Mouse (Mus musculus) MEL-GATA-1-ER (cell line): Measurements from ENCODE around the gene Ppp1r1a.

Source experiments
- DNase-seq: peaks from one replicate; pipeline ENCODE4 v3.0.0-alpha.2; 2012; ENCODE audit warnings: low read depth; ENCODE audit errors: extremely low read depth

Ppp1r1a gene

DNA sequence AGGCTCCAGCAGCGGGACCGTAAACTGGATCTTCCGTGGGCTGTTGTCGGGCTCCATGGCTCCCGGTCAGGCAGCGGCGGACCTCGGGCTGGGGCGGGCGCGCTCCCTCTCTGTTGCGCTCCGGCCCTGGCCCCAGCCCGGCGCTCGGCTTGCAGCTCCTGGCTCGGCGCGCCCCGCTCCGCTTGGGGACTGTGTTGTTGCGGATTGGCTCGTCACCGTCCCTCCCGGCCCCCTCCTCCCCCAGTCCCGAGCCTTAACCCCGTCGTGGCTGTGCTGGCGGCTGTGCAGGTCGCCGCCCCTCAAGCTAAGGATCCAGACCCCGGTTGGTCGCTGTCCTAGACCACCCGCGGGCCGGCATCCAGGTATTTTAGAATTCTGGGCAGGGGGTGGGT, at the start of gene Ppp1r1a:
Gene Ppp1r1a (minus strand): TSS at position 182 of the 392 bp plus-strand sequence.
- no peak for DNase-seq

DNA sequence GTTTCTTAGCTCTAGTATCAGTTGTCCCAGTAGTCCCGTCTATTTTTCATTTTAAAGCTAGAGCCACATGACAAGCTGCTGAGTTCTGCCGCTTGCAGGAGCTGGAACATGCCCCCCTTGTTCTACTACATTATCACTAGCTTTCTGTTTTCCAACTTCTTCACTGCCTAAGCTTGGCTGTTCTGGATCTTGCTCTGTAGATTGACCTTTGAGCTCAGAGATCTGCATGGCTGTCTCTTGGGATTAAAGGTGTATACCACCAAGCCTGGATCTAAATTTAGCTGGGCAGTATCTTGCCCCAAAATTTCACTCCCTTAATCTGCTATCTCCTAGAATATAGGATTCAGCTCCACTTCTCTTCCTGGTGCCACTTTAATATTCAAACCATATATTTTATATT, 48.1 kb upstream of the Ppp1r1a start:
- DNase-seq = no peak

DNA sequence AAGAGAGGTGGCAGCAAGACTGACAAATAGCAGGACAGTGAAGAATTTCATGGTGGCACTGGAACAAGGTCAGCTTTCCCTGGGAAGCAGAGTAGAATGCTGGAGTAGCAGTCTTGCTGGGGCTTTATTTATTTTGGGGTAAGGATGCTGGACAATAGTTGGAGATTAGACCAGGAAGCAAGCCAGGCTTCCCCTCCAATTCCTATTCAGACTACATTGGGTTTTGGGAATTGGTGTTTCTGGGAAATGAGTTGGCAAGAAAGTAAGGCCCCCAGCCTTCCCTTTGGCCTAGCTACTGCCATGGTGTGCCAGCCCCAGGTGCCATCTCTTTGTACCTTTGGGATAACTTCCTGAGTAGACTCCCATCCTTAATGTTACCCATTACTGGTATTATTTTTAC, 27.2 kb upstream of the Ppp1r1a start, which contains the start of gene Glycam1:
Gene Glycam1 (minus strand): TSS at position 101 of the 400 bp plus-strand sequence.
- DNase-seq = no peak

DNA sequence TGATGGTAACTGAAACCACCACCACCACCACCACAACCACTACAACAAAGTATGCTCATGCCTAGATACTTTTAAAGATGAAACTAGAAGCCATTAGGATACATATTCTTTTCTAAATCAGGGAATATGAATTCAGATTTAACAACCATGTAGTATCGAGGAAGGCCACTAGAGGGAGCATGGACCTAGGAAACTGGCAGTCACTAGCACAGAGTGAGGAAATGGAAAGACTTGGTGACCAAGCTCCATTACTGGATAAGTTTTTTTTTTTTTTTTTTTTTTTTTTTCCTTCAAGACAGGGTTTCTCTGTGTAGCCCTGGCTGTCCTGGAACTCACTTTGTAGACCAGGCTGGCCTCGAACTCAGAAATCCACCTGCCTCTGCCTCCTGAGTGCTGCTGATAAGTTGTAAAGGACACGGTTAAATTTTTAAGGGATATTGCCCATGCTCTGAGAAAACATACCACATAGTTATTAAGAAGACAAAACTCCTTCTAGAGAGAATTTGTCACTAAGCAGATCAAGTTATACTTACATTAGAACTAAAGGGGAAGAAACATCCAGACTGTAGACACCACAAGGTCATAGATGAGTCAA, 14.4 kb upstream of the Ppp1r1a start:
- peak; percentile 12 for DNase-seq

DNA sequence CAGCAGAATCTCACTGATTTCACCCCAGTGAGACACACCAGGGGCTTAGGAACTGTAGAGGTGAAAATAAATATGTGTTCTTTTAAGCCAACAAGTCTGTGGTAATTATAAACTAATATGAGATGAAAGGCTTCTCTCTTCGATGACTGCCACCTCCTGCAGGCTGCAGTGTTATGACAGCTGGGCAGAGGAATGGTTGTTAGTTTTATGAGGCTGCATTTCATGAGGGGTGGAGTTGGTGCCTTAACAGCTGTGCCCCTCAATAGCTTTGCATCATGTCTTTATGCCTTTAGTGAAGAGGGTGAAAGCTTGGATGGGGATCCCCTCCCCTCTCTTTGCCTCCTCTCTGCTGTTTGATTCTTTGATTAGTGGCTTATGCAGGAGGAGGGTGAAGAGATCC, 13.2 kb upstream of the Ppp1r1a start:
- no peak for DNase-seq

DNA sequence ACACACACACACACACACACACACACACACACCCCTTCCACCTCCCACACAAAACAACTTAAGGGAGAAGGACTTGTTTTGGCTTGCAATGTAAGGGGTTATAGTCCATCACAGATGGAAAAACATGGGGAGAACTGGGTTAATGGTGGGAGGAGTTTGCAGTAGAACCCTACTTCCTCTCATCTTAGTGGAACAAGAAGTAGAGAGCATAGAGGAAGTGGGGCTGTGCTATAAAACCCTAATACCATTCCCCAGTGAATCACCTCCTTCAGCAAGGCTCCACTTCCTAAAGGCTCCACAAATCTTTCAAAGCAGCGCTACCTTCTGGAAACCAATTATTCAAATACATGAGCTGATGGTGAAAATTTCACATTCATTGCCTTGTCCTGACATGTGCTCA, 11.7 kb upstream of the Ppp1r1a start:
- DNase-seq = peak; percentile 20

DNA sequence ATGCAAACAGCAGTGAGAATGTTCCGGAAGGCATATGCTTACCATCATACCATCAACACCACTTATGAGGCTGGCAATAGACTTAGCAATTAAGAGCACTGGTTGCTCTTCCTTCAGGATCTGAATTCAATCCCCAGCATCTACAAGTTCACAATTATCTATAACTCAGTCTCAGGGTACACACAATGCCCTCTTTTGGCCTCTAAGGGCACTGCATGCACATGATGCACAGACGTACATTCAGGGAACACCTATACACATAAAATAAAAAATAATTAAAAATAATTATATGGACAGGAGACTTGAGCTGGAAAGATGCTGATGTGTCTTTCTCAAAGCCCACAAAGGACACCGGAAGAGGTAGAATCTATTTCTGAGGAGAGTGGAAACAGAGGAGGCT, 10.2 kb upstream of the Ppp1r1a start:
- no peak for DNase-seq

DNA sequence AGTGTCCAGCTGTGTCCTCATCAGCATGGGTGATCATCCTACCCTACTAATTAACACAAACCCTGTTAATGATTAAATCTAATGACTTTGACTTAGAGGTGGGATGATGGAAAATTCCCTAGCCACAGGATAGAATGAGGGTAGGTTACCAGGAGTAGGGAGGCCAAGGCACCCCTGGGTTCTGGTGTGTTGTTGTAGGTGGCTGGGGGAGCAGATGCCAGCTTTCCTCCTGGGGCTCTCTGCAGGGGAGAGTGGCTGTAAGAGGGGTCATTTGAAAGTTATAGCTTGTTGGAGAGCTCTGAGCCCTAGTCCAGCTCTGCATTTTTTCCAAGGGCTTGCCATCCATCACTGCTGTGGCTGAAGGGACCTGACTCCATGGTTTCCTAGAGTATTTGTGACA, 4.7 kb upstream of the Ppp1r1a start:
- DNase-seq = no peak

DNA sequence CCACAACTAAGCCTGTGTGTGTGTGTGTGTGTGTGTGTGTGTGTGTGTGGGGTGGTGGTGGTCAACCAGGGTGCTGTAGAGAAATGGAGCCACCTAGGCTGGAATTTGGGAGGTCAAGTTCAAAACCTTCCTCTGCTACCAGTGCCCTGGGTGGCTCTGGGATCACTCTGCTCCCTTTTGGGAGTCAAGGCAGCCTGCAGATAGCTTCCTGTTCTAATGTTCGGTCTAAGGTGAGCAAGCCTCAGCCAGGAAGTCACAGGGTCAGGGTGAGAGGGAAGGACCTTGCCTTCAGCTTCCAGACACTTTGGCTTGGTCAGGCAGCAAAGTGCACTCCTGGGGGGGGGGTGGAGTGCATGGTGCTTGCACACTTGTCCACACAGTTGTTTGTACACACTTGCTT, 2.8 kb upstream of the Ppp1r1a start:
- DNase-seq = no peak

DNA sequence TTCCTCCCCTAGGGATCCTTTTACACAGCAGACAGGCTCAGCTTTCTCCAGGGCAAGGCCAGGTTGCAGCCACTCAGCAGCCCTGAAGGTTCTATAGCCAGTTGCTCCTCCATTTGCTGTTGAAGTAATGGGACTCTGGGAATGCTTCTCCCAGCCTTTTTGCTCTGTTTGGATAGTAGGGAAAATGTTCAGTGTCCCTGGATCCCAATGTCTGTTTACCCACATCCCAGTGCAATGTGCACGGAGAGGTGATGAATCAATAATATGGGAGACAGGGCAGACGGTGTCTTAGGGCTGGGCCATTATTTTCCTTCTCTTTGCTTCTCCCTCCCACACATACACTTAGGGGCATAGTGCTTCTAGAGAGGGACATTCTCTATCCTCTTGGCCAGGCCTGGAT, 1.5 kb upstream of the Ppp1r1a start:
- DNase-seq = no peak

DNA sequence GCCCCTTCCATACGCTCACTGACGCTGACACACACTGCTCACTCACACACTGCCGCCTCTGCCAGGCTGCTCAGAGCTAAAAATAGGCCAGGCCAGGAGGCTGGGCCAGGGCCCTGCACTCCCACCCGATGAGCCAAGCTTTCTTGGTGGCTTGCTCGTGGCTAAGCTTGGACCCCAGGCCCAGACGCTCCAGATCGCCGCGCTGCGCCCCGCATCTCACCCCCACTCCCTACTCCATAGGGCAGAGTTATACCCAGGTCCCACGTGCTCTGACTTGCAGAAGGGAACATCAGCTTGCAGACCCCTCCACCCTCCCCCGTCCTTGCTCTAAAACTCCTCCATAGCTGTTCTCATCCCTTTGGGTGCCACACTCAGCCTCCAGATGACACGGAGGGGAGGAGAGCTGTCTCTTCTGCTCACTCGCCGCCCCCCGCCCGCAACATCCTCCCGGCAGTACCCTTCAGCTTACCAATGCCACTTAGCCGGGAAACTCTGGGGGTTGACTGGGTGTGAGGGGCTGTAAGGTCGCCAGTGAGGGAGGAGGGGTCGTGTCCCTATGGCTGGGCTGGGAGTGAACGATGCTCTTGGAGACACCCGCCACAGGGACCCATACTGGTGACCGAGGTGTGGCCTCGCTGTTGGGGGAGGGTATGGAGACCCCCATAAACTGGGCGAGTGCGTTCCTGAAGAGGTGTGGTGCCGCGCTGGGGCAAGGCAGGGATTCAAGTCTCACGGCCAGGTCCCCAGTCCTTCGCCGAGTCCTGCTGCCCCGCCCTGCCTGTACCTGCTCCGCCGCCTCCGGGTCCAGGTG, 587 bp downstream of the Ppp1r1a start:
- DNase-seq = no peak

DNA sequence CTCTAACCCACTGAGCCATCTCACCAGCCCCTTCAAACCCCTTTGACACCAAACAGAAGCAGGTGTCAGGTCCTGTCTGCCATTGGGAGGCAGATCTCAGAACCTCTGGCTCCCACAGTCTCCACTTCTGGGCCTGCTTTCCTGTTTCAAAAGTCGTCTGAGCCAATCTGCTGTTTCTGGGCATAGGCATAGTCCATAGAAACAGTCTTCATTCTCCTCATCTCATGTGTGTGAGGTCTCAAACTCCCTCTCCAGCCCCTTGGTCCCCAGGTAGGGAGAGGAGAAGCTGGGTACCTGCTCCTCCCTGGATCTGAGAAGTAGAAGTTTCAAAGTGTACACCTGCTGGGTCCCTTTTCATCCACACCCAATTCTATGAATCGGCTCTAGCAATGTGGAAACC, 1.3 kb downstream of the Ppp1r1a start:
- DNase-seq = no peak

DNA sequence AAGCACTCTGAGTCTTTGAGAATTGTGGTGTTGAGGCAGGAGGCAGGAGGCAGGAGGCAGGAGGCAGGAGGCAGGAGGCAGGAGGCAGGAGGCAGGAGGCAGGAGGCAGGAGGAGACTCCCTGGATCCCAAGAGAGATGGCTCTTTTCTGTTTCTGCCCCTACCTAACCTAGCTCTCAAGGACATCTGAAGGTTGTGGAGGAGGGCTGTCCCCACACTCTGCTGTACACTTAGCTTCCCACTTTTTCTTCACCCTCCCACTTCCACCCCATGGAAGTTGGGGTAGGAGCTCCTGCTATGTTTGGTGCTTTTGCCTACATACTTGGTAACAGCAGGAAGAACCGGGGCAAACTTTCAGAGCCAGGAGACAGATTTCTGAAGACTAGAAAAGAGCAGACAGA, 2.0 kb downstream of the Ppp1r1a start:
- no peak for DNase-seq

DNA sequence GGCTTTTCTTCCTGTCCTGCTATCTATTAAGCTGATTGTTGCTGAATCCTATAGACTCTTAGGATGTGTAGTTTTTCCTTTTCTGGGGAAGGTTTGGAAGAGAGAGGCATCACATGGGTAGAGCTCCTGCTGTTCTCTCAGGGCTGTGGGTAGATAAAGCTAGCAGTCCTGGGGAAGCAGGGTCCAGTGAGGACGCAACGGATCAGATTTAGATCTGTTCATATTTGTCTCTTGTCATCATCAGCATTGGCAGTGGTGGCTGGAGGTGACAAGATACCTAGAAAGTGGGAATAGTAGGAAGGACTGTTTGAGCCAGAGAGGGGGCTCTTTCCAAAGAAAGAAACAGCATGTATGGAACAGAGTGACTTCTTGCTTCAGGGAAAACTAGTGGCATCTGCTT, 2.8 kb downstream of the Ppp1r1a start:
- no peak for DNase-seq

DNA sequence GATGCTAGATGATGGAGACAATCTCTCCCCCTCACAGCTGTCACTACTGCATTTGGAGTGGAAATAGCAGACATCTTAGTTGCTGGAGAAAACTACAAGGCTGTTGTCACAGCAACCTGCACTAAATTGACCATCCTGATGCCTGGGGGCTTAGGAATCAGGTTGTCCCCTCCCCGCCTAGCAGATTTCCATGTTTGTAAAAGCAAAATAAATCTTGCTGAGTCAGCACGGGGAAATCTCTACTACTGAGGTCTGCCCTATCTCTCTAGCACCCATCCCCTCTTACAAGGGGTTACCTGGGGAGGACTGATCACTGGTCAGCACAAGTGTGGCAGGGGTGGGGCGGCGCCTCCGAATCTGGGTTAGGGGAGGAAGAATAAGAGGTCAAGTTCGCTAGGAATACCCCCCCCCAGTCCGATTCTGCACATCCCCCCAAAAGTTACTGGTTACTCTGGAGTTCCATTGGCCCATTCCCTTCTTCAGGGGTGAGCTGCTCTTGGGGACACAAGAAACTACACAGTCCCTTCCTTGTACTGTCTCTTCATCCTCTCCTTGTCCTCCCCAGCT, 3.7 kb downstream of the Ppp1r1a start:
- no peak for DNase-seq

DNA sequence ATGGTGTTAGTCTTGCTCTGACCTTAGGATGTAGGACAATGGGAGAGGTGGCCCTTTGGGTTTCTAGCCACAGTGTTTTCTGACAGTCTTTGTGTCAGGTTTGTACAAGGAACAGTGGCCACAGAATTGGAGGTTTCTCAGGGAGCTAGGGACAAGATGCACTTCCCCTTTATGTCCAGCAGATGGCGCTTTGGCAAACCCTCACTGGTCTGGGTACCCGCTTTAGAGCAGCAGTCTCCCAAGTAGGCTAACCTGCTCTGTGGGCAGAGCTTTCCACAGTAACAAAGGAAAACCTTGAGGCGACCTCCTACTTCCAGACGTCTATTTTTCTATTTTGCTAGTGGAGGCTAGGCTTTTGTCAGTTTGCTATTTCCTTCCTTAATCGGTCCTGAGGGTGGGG, 7.4 kb downstream of the Ppp1r1a start:
- peak; percentile 4 for DNase-seq

DNA sequence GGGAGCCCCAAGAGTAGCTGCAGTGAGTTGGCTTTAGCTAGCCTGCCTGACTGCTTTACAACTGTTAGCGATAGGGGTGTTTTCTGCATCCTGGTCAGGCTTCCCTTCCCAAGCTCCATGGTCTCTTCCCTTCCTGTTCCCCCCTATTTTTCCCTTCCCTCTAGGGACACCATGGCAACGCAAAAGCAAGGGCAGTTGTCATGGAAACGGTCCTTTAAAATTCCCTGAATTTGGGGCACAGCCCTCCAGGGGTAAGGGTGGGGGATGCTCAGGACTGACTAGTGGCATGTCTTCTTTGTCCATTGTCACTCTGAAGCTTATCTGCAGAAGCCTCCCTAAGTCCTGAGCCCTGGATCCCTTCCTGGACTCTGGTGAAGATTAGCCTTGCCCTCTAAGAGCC, 14.6 kb downstream of the Ppp1r1a start:
- no peak for DNase-seq

DNA sequence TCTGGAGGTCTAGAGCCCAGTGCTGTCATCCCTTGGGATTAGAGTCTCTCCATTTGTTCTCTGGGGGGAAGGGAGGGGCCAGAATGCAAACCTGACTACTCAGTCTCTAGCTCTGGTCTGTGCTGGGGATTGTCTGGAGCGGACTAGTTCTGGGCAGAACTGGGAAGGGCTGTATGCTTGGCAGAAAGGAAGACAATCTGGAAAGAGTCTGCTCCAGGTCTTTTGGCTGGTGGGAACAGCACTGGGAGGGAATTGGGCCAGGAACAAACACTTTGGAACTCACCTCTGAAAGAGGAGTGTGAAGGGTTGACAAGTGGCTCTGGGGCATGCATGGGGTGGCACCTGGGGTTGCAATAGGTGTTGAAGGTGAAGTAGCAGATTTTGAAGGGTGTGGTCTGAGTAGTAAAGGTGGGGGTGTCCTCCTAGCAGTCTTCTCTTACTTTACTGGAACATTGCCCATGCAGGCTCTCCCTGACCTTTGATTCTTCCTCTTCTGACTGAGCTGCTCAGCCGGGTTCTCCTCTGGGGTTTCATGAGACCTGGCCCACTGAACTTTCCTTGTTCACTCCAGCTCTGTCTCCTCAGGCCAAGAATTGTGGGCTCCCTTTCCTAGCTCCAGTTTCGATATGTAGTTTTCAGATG, 15.2 kb downstream of the Ppp1r1a start:
- DNase-seq = no peak

DNA sequence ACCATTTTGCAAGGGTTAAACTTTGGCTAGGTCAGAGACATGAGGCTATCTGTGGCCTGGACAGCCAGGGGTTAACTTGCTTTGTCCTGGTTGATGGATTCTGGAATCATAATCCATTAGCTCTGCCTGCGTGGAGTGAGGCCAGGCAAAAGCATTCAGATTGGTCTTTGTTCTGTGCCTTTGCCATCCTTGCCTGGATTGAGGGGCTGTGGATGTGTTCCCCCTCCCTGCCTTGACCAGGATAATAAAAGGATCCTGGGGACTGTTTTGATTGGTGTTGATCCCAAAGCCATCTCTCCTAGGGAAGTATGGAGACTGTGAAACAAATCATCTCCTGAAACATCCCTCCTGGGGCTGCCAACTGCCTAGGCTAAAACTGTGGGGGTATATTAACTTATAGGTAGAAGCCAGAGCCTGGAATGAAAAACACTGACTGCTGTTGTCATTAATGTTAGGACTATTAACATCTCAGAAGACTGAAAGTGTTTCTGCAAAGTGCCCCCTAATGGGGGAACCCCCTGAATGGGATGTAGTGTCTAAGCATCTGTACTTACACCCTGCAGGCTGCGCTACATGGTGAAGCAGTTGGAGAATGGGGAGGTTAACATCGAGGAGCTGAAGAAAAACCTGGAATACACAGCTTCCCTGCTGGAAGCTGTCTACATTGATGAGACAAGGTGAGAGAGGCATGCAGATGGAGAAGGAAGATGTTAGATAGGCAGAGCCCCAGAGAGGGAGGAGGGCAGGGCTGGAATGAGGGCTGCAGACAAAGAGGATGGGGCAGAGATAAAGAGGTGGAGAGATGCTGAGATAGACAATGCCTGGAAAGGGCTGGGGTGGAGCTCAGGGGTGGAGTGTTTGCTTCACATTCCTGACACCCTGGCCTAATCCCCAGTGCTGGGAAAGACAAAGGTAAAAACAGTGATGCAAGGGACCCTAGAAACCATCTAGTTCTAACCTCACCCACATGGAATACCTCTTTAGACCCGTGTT, 18.1 kb downstream of the Ppp1r1a start:
- DNase-seq = no peak

DNA sequence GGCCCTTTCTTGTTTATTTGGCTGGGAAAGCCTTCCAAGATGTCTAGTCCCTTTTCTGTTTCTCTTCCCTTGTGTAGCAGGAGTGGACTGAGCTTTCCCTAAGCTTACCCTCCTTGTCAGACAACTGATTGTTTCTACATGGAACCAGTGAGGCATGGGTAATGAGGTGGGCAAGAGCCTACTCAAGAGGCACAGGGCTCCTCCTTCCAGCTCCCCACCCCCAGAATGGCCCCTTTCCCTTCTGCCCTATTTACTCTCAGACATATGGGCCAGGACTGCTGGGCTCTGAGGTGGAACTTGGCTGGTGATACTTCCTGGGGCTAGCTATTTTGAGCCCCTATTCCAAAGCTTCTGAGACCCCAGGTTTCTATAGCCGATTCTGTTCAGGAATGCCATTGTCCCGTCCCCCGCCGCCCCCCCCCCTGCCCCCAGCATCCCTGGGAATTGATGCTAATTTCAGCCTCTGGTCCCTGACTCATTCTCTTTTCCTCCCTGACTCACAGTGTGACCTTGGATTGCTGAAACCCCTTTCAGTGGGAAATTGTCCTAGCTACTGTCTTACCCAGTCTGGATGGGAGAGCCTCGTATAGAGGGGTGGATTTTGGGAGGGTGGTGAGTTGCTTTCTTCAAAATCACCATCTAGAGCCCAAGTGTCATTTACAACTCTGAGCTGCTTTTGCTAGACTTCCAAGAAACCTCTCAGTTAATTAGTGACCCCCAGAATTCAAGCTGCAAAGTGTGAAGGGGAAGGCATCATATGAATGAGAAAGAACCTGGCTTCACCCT, 19.0 kb downstream of the Ppp1r1a start:
- no peak for DNase-seq
